Mouse (Mus musculus) right cerebral cortex, postnatal 25 days (tissue): ENCODE measurements around the gene Rnf144b.

Experiments used
- DNase-seq: peaks from one replicate; pipeline ENCODE4 v3.0.0; 2022

The Rnf144b gene

DNA sequence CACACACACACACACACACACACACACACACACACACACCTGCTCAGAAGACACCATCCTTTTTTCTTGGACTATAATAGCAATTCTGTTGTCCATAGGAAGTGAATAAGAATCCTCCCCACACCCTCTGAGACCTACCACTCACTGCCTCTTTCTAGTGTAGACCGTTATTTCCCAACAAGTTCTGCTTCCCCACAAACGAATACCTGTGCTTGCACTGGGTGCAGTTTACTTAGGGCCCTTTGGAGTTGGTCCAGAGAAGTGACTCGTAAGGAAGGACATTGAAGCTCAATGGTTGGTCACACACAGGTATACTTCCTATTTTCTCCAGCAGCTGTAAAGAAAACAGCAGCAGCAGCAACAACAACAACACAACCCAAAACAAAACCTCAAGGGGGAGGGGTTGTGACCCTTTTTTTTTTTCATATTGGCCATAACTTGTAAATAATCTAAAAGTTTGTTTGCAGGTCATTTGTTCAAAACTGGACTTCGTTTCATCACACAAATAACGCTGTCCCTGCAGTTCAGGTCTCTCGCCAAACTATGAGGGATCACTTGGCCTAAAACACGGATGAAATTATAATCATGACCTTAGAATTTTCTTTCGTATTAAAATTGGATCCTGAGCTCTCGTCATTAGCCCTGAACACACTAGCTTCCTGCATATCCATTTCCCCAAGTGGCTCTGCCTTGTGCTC is 60.7 kb downstream of the Rnf144b start:
- DNase-seq, result no peak

- peak; percentile 38 for DNase-seq
These were observed 61.3 kb downstream of the Rnf144b start for GRCm38 (mm10) chr13:47183771-47184170.

- DNase-seq, result no peak
These were observed 65.4 kb downstream of the Rnf144b start for GRCm38 (mm10) chr13:47187836-47188235.

GRCm38 (mm10) chr13:47189971-47190370 is 67.5 kb downstream of the Rnf144b start:
- DNase-seq, result no peak

- no peak for DNase-seq
These were observed 69.7 kb downstream of the Rnf144b start for GRCm38 (mm10) chr13:47192200-47192599.

DNA sequence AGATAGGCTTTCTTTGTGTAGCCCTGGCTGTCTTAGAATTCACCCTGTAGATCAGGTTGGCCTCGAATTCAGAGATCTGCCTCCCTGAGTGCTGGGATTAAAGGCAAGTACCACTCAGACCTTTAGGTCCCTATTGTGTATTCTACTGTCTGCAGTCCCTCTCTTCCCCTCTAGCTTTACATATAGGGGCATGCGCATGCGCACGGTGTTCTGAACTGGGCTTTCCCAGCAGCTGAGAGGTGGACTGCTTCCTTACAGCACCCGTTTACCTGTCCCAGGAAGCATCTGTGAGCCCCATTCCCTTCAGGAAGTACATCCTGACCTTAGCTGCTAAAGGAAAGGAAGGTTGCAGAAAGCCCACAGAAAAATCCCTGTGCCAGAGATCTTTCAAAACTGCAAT is 70.3 kb downstream of the Rnf144b start:
- no peak for DNase-seq

GRCm38 (mm10) chr13:47193326-47194153 is 71.1 kb downstream of the Rnf144b start:
- DNase-seq, result peak; percentile 69

GRCm38 (mm10) chr13:47194695-47195094 is 72.2 kb downstream of the Rnf144b start:
- no peak for DNase-seq

DNA sequence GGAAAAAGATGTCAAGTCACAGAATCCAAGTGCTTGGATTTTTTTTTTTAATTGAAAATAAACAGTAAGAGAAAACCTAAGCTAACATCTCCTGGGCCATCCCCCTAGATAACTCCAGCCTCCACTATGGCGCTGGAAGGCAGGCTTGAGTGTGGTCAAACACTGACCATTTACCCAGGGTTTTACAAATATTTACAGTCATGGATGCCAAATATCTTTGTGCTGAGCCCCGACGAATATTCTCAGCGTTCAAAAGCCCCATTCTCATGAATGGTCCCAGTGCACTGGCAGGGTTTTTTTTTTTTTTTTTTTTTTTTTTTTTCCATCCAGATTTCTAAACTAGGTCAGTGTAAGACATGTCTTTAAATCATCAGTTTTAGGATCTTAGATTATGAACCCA is 73.0 kb downstream of the Rnf144b start:
- DNase-seq, result no peak

GRCm38 (mm10) chr13:47200011-47200670 is 77.7 kb downstream of the Rnf144b start:
- DNase-seq, result no peak

GRCm38 (mm10) chr13:47201962-47202624 is 79.6 kb downstream of the Rnf144b start:
- DNase-seq, result no peak

GRCm38 (mm10) chr13:47210496-47210895 is 88.0 kb downstream of the Rnf144b start:
- no peak for DNase-seq

GRCm38 (mm10) chr13:47210992-47211391 is 88.5 kb downstream of the Rnf144b start:
- no peak for DNase-seq

- no peak for DNase-seq
These were observed 89.1 kb downstream of the Rnf144b start for GRCm38 (mm10) chr13:47211581-47211980.

DNA sequence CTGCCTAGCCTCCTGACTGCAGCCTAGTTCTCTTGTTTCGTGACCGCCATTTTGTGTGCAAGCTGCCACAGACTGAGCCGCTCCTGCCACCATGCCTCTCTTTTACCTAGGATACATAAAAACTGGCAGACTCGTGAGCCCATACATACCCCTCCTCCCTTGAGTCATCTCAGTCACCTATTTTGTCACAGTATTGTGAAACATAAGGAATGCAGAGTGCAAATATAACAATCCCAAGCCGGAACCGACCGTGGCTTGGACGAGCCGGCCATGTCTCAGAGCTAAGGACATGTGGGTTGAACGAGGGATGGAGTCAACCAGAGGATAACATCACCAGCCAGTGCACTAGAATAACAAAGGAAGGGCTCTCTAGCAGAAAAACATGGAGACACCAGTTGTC is 91.4 kb downstream of the Rnf144b start:
- DNase-seq, result no peak

GRCm38 (mm10) chr13:47214895-47215294 is 92.4 kb downstream of the Rnf144b start:
- DNase-seq, result no peak

DNA sequence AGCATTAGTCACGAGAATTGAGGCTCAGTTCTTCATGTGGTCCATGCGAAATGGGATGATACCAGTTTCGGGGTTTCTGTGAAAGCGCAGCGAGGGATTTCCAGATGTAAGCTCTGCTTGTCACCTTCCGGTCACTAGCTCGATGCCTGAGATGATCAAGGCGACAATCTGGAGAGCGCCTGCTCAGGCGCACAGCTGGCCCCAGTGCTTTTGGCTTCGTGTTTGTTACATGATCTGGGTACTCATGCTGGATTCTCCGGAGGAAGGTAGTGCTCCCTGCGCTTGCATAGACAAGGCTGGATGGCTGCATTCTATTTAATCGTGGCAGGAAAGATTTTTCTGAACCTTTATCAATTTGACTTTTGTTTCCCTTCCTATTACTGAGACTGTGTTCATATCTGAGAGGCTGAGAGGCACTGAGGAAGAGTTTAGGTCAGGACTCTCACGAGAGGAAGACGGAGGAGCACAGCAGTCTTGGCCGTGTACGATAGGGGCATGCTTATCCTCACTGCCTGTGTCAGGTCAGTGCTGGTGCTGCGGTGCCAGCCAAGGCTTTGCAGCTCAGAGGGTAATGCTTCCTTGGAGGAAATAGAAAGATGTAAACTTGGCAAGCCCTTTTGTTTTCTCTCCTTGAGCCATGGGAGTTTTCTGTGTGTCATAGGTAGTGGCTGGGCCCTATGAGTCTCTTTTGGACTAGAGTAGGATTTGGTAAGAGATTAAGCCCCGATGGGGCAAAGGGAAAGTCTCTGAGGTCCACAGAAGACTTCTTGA is 93.5 kb downstream of the Rnf144b start:
- DNase-seq, result no peak

DNA sequence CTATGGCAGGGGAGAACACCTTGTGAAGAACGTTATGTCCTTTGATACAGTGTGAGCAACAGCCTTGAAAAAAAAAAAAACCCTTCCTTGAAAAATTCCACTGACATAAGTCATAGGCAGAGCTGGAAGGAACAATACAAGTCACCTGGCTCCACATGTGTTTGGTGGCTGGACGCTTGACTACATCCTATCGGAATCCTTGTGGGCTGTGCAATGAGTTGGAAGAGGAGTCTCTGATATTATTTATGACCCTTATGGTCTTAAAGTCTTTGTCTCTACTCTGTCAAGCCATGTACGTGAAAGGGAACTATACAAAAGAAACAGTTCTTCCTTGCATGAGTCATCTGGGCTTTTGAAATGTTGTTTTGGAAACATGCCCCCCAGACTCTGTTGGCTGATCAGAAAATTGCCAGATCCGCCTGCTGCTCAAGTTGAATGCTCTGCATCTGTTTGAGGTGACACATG is 94.7 kb downstream of the Rnf144b start:
- DNase-seq, result no peak

DNA sequence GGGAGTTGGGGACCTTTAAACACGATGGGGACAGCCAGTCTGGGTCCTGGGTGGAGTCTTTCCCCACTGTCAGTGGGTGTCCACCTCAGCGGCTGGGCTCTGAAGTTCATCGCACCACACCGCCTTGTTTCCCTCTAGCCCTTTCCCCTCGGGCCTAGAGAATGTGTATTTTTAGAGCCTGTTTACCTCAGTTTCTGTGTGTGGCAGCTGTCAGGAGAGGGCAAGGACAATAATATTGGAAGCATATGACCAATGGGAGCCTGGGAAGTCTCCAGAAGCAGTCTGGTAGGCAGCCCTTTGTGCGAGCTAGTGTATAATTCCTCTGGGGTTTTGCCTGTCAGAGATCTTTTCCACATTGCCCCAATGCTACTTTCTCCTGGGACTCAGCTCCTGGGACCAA is 95.9 kb downstream of the Rnf144b start:
- DNase-seq, result no peak

- DNase-seq, result no peak
These were observed 98.0 kb downstream of the Rnf144b start for GRCm38 (mm10) chr13:47220426-47220825.

- peak; percentile 53 for DNase-seq
These were observed 101.4 kb downstream of the Rnf144b start for GRCm38 (mm10) chr13:47223576-47224538.
